Mouse (Mus musculus): ENCODE measurements around the gene Hbq1a. TPM values are rescaled to one million over a fixed set of nuclear protein-coding genes. Genes with fewer than 3 reads are reported as not detected.

Gene Hbq1a
- total and polyA plus RNA-seq, 3 experiments, result 0.29 to 0.46 TPM; not detected in 1

GRCm38 (mm10) chr11:32342770-32343191 lies 42.9 kb downstream of the Hbq1a start:
- H3K79me2 ChIP-seq (ENCODE audit: control insufficient read depth, insufficient read depth, low read length, poor library complexity), result peaks cover 1% of the 10 kb centered on the region
- TF ChIP-seq RAD21 (IDR thresholded peaks at IDR 0.05; ENCODE audit: low read depth, low read length), result peak; percentile 87
- no peak for TF ChIP-seq MXI1 (IDR thresholded peaks at IDR 0.05; ENCODE audit: low read depth, low read length)
- TF ChIP-seq SMC3 (IDR thresholded peaks at IDR 0.05; ENCODE audit: low read depth, low read length), result peak; percentile 70
- no peak for TF ChIP-seq TAL1 (IDR thresholded peaks at IDR 0.05; ENCODE audit: low read length)
- TF ChIP-seq ETS1 (IDR thresholded peaks at IDR 0.05; ENCODE audit: low read depth, low read length), result no peak
- TF ChIP-seq CTCF (IDR thresholded peaks at IDR 0.05 in 2 of 3, conservative IDR thresholded peaks at IDR 0.05 in 1 of 3; ENCODE audit: control insufficient read depth in 1 of 3, insufficient read depth in 1 of 3, low read depth in 2 of 3, low read length in 3 of 3, poor library complexity in 1 of 3, severe bottlenecking in 1 of 3), result peak; percentile 90 to 99 (median 95)
- TF ChIP-seq E2F4 (IDR thresholded peaks at IDR 0.05; ENCODE audit: borderline replicate concordance, low read depth, low read length), result no peak
- TF ChIP-seq ZKSCAN1 (IDR thresholded peaks at IDR 0.05; ENCODE audit: low read depth, low read length), result peak; percentile 60; the same call in 1 of the 2 replicates
- TF ChIP-seq GATA1 (IDR thresholded peaks at IDR 0.05; ENCODE audit: low read depth, low read length), result peak; percentile 37; the same call in 1 of the 2 replicates
- peak; percentile 69 for TF ChIP-seq ZC3H11A (IDR thresholded peaks at IDR 0.05; ENCODE audit: low read depth, low read length)
- H3K27me3 ChIP-seq (ENCODE audit: control insufficient read depth in 1 of 2, insufficient read depth in 2 of 2, low read length in 2 of 2), result peaks cover 2% of the 10 kb centered on the region in 2 experiments; a peak in 2 of 4 replicates

GRCm38 (mm10) chr11:32343350-32343749 lies 43.5 kb downstream of the Hbq1a start:
- peaks cover 2% of the 10 kb centered on the region in 2 experiments; a peak in 2 of 4 replicates for H3K27me3 ChIP-seq (ENCODE audit: control insufficient read depth in 1 of 2, insufficient read depth in 2 of 2, low read length in 2 of 2)

More at GRCm38 (mm10) chr11:32342770-32343191, 42.9 kb downstream of the Hbq1a start:
- no peaks in the 10 kb centered on the region for H3K9me3 ChIP-seq (replicated peaks; ENCODE audit: insufficient read depth, low read length)
- H3K4me1 ChIP-seq (ENCODE audit: control insufficient read depth in 1 of 2, insufficient read depth in 2 of 2, low read length in 2 of 2), result peaks cover 0 to 4% of the 10 kb centered on the region in 2 experiments; a peak in 1 of 4 replicates
- no peak overlapping the region for H3K4me3 ChIP-seq (ENCODE audit: control insufficient read depth in 1 of 2, insufficient read depth in 1 of 2, low read depth in 2 of 2, low read length in 2 of 2)
- H3K27ac ChIP-seq (ENCODE audit: control insufficient read depth, low read depth, low read length), result no peak overlapping the region
- DNase-seq (ENCODE audit: low read depth, low spot score), result peak; percentile 87
- no peak overlapping the region for H3K9ac ChIP-seq (ENCODE audit: control insufficient read depth, low read depth, low read length, poor library complexity, severe bottlenecking)
- no peaks in the 10 kb centered on the region for H3K36me3 ChIP-seq (ENCODE audit: control insufficient read depth in 1 of 2, insufficient read depth in 2 of 2, low read length in 2 of 2)

DNA sequence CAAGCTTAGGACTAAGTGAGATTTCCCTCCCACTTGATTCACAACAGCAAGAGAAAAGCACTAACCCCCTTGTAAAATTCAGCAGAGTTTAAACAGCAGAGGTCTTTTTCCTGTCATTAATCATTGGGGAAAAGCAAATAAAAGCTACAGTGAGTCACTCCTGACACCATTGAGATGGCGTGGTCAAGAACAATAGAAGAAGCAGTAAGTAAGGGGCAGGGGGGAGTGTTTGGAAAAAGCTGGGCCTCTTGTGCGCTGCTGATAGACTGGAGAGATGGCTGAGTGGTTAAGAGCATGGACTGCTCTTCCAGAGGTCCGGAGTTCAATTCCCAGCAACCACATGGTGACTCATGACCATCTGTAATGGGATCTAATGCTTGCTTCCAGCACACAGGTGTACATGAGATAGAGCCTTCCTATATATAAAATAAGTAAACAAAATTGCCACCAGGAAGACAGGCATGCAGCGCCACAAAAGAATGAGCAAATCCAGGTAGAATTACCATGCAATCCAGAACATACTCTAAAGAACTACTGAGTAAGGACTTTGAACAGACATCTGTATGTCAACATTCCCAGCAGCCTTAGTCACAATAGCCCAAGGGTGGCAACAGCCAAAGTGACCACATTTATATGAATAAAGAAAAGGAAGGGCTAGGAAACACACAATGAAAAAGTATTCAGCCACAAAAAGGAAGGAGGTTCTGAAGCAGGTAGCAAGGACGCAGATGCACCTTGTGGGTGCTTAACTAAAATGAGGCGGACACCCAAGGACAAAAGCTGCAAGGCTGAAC lies 45.8 kb downstream of the Hbq1a start:
- Histone ChIP-seq H3K9ac (ENCODE audit: control insufficient read depth, low read depth, low read length, poor library complexity, severe bottlenecking) (no peak overlapping the region), H3K9me3 (replicated peaks; ENCODE audit: insufficient read depth, low read length) (no peaks in the 10 kb centered on the region), H3K27me3 (ENCODE audit: control insufficient read depth in 1 of 2, insufficient read depth in 2 of 2, low read length in 2 of 2) (peaks cover 2% of the 10 kb centered on the region in 2 experiments; a peak in 1 of 4 replicates), H3K4me3 (ENCODE audit: control insufficient read depth in 1 of 2, insufficient read depth in 1 of 2, low read depth in 2 of 2, low read length in 2 of 2) (no peak overlapping the region), H3K79me2 (ENCODE audit: control insufficient read depth, insufficient read depth, low read length, poor library complexity) (peaks cover 13% of the 10 kb centered on the region), H3K36me3 (ENCODE audit: control insufficient read depth in 1 of 2, insufficient read depth in 2 of 2, low read length in 2 of 2) (peaks cover 0 to 13% of the 10 kb centered on the region in 2 experiments; a peak in 2 of 4 replicates), H3K27ac (ENCODE audit: control insufficient read depth, low read depth, low read length) (no peak overlapping the region), H3K4me1 (ENCODE audit: control insufficient read depth in 1 of 2, insufficient read depth in 2 of 2, low read length in 2 of 2) (peaks cover 0 to 22% of the 10 kb centered on the region in 2 experiments; a peak in 3 of 4 replicates)
- no peak for TF ChIP-seq CHD2 (IDR thresholded peaks at IDR 0.05; ENCODE audit: low read length)
- no peak for TF ChIP-seq TCF12 (IDR thresholded peaks at IDR 0.05; ENCODE audit: low read depth, low read length)
- no peak for TF ChIP-seq ZNF384 (IDR thresholded peaks at IDR 0.05; ENCODE audit: low read depth, low read length)
- TF ChIP-seq POLR2AphosphoS2 (IDR thresholded peaks at IDR 0.05; ENCODE audit: low read length), result no peak
- TF ChIP-seq TAL1 (IDR thresholded peaks at IDR 0.05; ENCODE audit: low read length), result no peak
- no peak for TF ChIP-seq UBTF (IDR thresholded peaks at IDR 0.05; ENCODE audit: borderline replicate concordance, insufficient read depth, low read depth, low read length)
- no peak for TF ChIP-seq MYB (IDR thresholded peaks at IDR 0.05; ENCODE audit: low read depth, low read length)
- TF ChIP-seq NELFE (IDR thresholded peaks at IDR 0.05; ENCODE audit: low read depth, low read length), result no peak
- TF ChIP-seq MAX (IDR thresholded peaks at IDR 0.05; ENCODE audit: low read length), result no peak
- no peak for TF ChIP-seq EP300 (IDR thresholded peaks at IDR 0.05; ENCODE audit: low read depth in 1 of 2, low read length in 2 of 2)
- TF ChIP-seq MAFK (IDR thresholded peaks at IDR 0.05; ENCODE audit: borderline replicate concordance, low read depth, low read length), result no peak
- no peak for DNase-seq (ENCODE audit: low read depth, low spot score)

More at GRCm38 (mm10) chr11:32343350-32343749, 43.5 kb downstream of the Hbq1a start:
- Histone ChIP-seq H3K9ac (ENCODE audit: control insufficient read depth, low read depth, low read length, poor library complexity, severe bottlenecking) (no peak overlapping the region), H3K4me1 (ENCODE audit: control insufficient read depth in 1 of 2, insufficient read depth in 2 of 2, low read length in 2 of 2) (peaks cover 0 to 5% of the 10 kb centered on the region in 2 experiments; a peak in 1 of 4 replicates), H3K27ac (ENCODE audit: control insufficient read depth, low read depth, low read length) (no peak overlapping the region), H3K79me2 (ENCODE audit: control insufficient read depth, insufficient read depth, low read length, poor library complexity) (peaks cover 7% of the 10 kb centered on the region), H3K4me3 (ENCODE audit: control insufficient read depth in 1 of 2, insufficient read depth in 1 of 2, low read depth in 2 of 2, low read length in 2 of 2) (no peak overlapping the region), H3K9me3 (replicated peaks; ENCODE audit: insufficient read depth, low read length) (no peaks in the 10 kb centered on the region), H3K36me3 (ENCODE audit: control insufficient read depth in 1 of 2, insufficient read depth in 2 of 2, low read length in 2 of 2) (peaks cover 0 to under 1% of the 10 kb centered on the region in 2 experiments; a peak in 1 of 4 replicates)
- no peak for TF ChIP-seq TAL1 (IDR thresholded peaks at IDR 0.05; ENCODE audit: low read length)
- TF ChIP-seq RAD21 (IDR thresholded peaks at IDR 0.05; ENCODE audit: low read depth, low read length), result no peak
- TF ChIP-seq MYB (IDR thresholded peaks at IDR 0.05; ENCODE audit: low read depth, low read length), result no peak
- no peak for TF ChIP-seq ETS1 (IDR thresholded peaks at IDR 0.05; ENCODE audit: low read depth, low read length)
- peak; percentile 39 for DNase-seq (ENCODE audit: low read depth, low spot score)

All from MEL (cell line).